Mouse (Mus musculus) heart, embryonic 12.5 days (tissue): ENCODE results near the gene Cirbp. TPM values are rescaled to one million over a fixed set of nuclear protein-coding genes. Genes with fewer than 3 reads are reported as not detected.
A peak's percentile ranks its signal among the peaks of the same experiment; 100 is the strongest.
"Not testable (repeated sequence)": the region's sequence is repeated elsewhere in the genome, so short reads cannot be mapped to it uniquely, and the experiment has no call there.

Experiments used
- ATAC-seq: fragments of 200-750 bp; cut with Nextera tagmentation; 2 replicates; pipeline ENCODE4 v1.8.0; 2017; ENCODE audit warnings: moderate TSS enrichment, moderate library complexity; ENCODE audit not compliant: insufficient number of reproducible peaks, low FRiP score
- H3K27ac ChIP-seq: fragments of 300-500 bp; sonication (generic); 2 replicates; pipeline ENCODE4 v1.5.1; 2016; ENCODE audit warnings: mild to moderate bottlenecking, moderate library complexity; ENCODE audit not compliant: poor library complexity, severe bottlenecking
- H3K27me3 ChIP-seq: fragments of 300-500 bp; sonication (generic); replicated peaks from 2 replicates; pipeline ENCODE4 v1.6.1; 2016; ENCODE audit warnings: mild to moderate bottlenecking, moderate library complexity
- H3K36me3 ChIP-seq: fragments of 300-500 bp; sonication (generic); 2 replicates; pipeline ENCODE4 v1.6.1; 2016; ENCODE audit warnings: mild to moderate bottlenecking, moderate library complexity
- H3K4me1 ChIP-seq: fragments of 300-500 bp; sonication (generic); replicated peaks from 2 replicates; pipeline ENCODE4 v1.6.1; 2016; ENCODE audit warnings: mild to moderate bottlenecking
- H3K4me2 ChIP-seq: fragments of 300-500 bp; sonication (generic); 2 replicates; pipeline ENCODE4 v1.6.1; 2016; ENCODE audit warnings: mild to moderate bottlenecking, moderate library complexity
- H3K4me3 ChIP-seq: fragments of 300-500 bp; sonication (generic); 2 replicates; pipeline ENCODE4 v1.5.1; 2016; ENCODE audit warnings: mild to moderate bottlenecking
- H3K9ac ChIP-seq: fragments of 300-500 bp; sonication (generic); 2 replicates; pipeline ENCODE4 v1.6.1; 2016; ENCODE audit warnings: mild to moderate bottlenecking, moderate library complexity
- H3K9me3 ChIP-seq: fragments of 300-500 bp; sonication (generic); replicated peaks from 2 replicates; pipeline ENCODE4 v1.6.1; 2016; ENCODE audit warnings: mild to moderate bottlenecking, moderate library complexity
- WGBS: fragments of 180-500 bp; shearing (Covaris S2); methylation state at CpG from one replicate; pipeline ENCODE4 v1.1.7; 2016; 5-methylcytosine and 5-hydroxymethylcytosine counted together
- polyA plus RNA-seq: library from polyadenylated mRNA; unstranded; fragments of >200 nt; fragmentation: Nextera tagmentation; extraction: Ambion mirVana; gene quantifications from 2 replicates; pipeline ENCODE4 v1.2.1, GENCODE M21; 2016

The Cirbp gene
- polyA plus RNA-seq, 1 experiment from 2014 or later: 110 TPM

DNA sequence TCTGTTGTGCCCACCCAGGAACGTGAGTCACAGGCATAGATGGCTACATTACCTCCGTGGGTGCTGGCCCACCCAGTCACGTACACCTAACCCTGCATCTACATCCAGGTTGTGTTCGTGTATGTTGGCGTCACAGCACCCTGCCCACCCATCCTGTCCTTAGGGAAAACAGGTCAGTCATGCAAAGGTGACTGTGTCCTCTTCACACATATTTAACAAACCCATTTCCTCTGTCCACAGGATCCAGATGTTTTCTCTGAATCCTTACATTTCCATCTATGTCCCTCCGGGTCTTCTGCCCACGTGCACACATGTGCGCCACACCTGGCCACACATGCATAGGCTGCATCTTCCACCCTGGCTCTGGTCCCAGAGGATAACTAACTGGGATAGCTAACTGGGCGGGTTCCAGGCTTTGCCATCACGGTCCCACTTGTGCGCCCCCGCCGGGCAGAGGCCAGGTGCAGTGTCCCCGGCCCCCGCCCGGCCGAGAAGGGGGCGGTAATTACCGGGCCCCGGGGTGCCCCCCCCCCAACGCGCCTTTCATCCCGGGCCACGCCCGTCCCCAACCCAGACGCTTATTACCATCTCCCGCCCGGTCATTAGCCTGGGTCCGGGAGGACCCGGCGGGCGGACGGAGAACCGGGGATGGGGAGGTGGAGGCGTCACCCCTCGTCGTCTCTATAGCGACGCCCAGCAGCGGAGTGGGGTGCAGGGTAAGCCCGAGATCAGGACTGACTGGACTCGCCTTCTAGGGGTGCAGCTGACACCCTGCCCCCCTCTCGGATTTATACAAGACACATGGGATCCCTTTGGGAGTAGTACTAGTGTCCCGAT, 1.4 kb upstream of the Cirbp start:
- H3K4me1 ChIP-seq: peaks cover 79% of the 10 kb centered on the region
- peak overlapping the region; percentile 97 for H3K27ac ChIP-seq
- peak overlapping the region; percentile 75 for H3K4me2 ChIP-seq
- no peak for ATAC-seq
- no peaks in the 10 kb centered on the region for H3K9me3 ChIP-seq
- H3K27me3 ChIP-seq: no peaks in the 10 kb centered on the region
- H3K36me3 ChIP-seq: no peaks in the 10 kb centered on the region; the same call in 1 of the 2 replicates
- WGBS: 8% methylated on average over 44 of the region's 44 CpGs
- H3K9ac ChIP-seq: peak overlapping the region; percentile 62
- H3K4me3 ChIP-seq: peak overlapping the region; percentile 38

DNA sequence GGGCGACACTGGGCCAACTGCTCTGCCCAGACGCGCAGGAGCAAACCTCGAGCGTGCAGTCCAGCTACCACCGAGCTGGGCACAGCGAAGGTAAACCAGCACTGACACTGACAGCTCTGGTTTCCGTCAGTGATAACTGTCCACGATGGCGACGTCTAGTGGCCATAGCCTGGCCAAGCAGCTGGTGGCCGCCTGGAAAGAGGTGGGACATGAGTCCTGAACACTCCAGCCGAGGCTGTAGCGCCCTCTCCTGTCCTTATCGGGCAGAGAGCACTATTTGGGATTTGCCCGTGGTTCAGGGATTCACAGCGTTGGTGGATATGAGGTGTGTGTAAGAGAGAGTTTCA, 814 bp upstream of the Cirbp start:
- Histone ChIP-seq H3K4me3 (peak overlapping the region; percentile 38), H3K9ac (peak overlapping the region; percentile 62), H3K27ac (peak overlapping the region; percentile 97), H3K27me3 (no peaks in the 10 kb centered on the region), H3K36me3 (peaks cover 4% of the 10 kb centered on the region), H3K4me1 (peaks cover 81% of the 10 kb centered on the region), H3K9me3 (no peaks in the 10 kb centered on the region), H3K4me2 (peak overlapping the region; percentile 75)
- WGBS: 0% methylated on average over 17 of the region's 17 CpGs
- ATAC-seq: peak; percentile 30

DNA sequence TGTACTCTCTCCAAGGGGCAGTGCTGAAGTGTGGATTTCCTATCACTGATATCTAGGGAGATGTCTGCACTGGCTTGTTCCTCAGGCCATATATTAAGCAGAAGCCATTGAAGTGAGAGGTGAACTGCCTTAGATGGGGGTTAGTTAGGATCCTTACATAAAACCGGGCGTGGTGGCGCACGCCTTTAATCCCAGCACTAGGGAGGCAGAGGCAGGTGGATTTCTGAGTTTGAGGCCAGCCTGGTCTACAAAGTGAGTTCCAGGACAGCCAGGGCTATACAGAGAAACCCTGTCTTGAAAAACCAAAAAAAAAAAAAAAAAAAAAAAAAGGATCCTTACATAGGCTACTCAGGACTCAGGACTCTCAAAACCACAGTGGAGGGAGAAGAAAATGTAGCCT, 351 bp downstream of the Cirbp start:
- not testable (repeated sequence) for H3K4me3 ChIP-seq, ATAC-seq, H3K27me3 ChIP-seq, H3K9me3 ChIP-seq
- 77% methylated on average over 4 of the region's 4 CpGs for WGBS
- Histone ChIP-seq H3K27ac (peak overlapping the region; percentile 100), H3K9ac (peak overlapping the region; percentile 51), H3K4me1 (peaks cover 76% of the 10 kb centered on the region), H3K36me3 (peaks cover 15% of the 10 kb centered on the region), H3K4me2 (peak overlapping the region; percentile 75)

DNA sequence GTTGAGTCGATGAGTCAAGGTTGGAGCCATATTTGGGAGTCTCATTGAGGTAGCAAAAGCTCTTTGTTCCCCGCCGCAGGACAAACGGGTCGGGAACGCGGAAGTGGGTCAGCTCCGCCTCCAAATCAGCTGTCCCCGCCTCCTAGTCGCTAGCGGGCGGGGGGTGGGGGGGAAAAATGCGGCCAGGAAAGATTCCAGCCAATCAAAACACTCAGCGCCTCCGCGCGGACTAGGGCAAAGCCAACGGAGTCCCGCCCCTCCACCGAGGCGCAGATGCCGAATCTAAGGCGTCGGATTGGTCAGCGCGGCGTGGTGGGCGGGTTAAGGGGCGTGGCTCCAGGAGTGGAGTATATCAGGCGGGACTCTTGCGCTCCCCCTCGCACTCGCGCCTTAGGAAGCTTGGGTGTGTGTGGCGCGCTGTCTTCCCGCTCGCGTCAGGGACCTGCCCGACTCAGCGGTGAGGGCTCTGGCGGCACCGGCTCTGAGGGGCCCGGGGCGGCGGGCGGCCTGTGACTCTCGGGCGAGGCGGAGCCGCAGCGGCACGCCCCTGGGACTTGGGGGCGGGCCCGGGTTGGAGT, 1.8 kb downstream of the Cirbp start:
- H3K9ac ChIP-seq: peak overlapping the region; percentile 99
- WGBS: under 1% methylated on average over 55 of the region's 55 CpGs
- peak overlapping the region; percentile 75 for H3K4me2 ChIP-seq
- H3K4me1 ChIP-seq: peaks cover 76% of the 10 kb centered on the region
- no peaks in the 10 kb centered on the region for H3K27me3 ChIP-seq
- H3K9me3 ChIP-seq: no peaks in the 10 kb centered on the region
- peak overlapping the region; percentile 97 for H3K4me3 ChIP-seq
- peak; percentile 92 for ATAC-seq
- peaks cover 28% of the 10 kb centered on the region for H3K36me3 ChIP-seq
- H3K27ac ChIP-seq: peak overlapping the region; percentile 100

DNA sequence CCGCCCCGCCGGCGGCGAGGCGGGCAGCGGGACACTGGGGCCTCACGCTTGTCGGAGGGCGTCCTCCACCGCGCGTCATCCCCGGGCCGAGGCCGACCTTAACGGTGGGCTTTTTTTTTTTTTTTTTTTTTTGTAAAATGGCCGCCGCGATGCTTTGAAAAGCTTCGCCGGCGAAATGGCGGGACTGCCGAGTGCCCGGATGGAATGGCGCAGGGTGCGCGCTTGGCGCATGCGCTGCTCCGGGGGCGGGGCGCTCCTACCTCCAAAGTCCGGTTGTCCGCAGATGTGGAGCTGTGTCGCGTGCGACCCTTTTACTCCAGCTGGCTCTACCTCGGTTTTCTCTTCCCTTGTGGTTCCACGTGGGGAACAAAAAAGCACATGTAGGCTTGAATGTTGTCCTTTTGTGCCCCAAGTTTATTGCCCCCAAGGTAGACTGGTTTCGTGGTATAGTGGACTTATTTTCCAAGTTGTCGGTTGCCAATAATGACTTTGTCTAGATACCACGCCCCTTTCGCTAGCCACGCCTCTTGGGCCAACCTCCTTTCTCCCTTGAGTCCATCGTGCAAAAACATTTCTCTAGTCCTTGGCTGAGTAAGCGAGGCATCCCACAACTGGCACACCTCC, 2.4 kb downstream of the Cirbp start:
- H3K4me2 ChIP-seq: peak overlapping the region; percentile 75
- peak overlapping the region; percentile 100 for H3K27ac ChIP-seq
- peak overlapping the region; percentile 97 for H3K4me3 ChIP-seq
- H3K9me3 ChIP-seq: no peaks in the 10 kb centered on the region
- peaks cover 72% of the 10 kb centered on the region for H3K4me1 ChIP-seq
- peak; percentile 67 for ATAC-seq
- peak overlapping the region; percentile 99 for H3K9ac ChIP-seq
- under 1% methylated on average over 47 of the region's 48 CpGs for WGBS
- H3K27me3 ChIP-seq: no peaks in the 10 kb centered on the region
- H3K36me3 ChIP-seq: peaks cover 28% of the 10 kb centered on the region

DNA sequence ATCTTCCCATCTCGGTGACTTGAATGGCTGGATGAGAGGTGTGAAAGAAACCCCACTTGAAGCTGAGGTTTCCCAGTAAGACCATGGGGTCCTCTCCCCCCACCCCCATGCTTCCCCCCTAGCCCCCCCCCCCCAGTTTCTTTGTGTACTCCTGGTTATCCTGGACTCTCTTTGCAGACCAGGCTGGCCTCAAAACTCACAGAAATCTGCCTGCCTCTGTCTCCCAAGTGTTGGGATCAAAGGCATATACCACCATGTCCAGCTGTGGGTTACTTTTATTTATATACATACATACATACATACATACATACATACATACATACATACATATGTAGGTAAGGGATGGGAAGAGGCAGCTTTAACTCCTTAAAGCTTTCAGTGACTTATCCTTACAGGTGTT, 3.3 kb downstream of the Cirbp start:
- Histone ChIP-seq H3K27ac (peak overlapping the region; percentile 100), H3K4me2 (peak overlapping the region; percentile 75), H3K27me3 (no peaks in the 10 kb centered on the region), H3K4me3 (peak overlapping the region; percentile 97), H3K9me3 (no peaks in the 10 kb centered on the region), H3K36me3 (peaks cover 28% of the 10 kb centered on the region), H3K9ac (peak overlapping the region; percentile 99), H3K4me1 (peaks cover 63% of the 10 kb centered on the region)
- ATAC-seq: no peak
- WGBS: 67% methylated on average over 1 of the region's 1 CpGs

DNA sequence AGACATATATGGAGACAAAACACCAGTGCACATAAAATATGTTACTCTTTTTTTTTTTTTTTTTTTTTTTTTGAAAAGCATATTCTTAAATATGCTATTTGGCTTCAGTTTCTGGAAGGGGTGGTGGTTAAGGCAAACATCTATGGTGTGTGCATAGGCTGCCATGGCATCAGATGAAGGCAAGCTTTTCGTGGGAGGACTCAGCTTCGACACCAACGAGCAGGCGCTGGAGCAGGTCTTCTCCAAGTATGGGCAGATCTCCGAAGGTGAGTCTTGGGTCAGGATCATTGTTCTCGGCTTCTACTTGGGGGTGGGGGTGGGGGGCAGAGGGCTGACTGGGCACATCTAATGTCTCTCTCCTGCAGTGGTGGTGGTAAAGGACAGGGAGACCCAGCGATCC, 3.9 kb downstream of the Cirbp start:
- peaks cover 57% of the 10 kb centered on the region for H3K4me1 ChIP-seq
- ATAC-seq: no peak
- H3K27ac ChIP-seq: peak overlapping the region; percentile 21; the same call in 1 of the 2 replicates

DNA sequence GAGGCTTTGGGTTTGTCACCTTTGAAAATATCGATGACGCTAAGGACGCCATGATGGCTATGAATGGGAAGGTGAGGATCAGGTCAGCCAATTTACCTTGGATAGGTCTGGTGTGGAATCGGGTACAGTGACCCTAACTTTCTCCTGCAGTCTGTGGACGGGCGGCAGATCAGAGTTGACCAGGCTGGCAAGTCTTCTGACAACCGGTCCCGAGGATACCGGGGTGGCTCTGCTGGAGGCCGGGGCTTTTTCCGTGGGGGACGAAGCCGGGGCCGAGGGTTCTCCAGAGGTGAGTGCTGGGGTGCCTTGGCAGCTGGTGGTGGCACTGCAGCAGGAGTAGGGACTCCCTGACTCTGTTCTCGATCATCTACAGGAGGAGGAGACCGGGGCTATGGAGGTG, 4.3 kb downstream of the Cirbp start:
- Histone ChIP-seq H3K36me3 (peaks cover 28% of the 10 kb centered on the region), H3K4me1 (peaks cover 59% of the 10 kb centered on the region), H3K27ac (peak overlapping the region; percentile 21; the same call in 1 of the 2 replicates), H3K9ac (peak overlapping the region; percentile 19; the same call in 1 of the 2 replicates), H3K4me3 (no peak overlapping the region), H3K4me2 (no peak overlapping the region), H3K27me3 (no peaks in the 10 kb centered on the region), H3K9me3 (no peaks in the 10 kb centered on the region)
- 97% methylated on average over 16 of the region's 16 CpGs for WGBS
- ATAC-seq: no peak

More for the DNA sequence above, 3.9 kb downstream of the Cirbp start:
- Histone ChIP-seq H3K4me2 (no peak overlapping the region), H3K9me3 (no peaks in the 10 kb centered on the region), H3K36me3 (peaks cover 28% of the 10 kb centered on the region), H3K27me3 (no peaks in the 10 kb centered on the region), H3K4me3 (no peak overlapping the region), H3K9ac (no peak overlapping the region)
- 91% methylated on average over 7 of the region's 7 CpGs for WGBS

DNA sequence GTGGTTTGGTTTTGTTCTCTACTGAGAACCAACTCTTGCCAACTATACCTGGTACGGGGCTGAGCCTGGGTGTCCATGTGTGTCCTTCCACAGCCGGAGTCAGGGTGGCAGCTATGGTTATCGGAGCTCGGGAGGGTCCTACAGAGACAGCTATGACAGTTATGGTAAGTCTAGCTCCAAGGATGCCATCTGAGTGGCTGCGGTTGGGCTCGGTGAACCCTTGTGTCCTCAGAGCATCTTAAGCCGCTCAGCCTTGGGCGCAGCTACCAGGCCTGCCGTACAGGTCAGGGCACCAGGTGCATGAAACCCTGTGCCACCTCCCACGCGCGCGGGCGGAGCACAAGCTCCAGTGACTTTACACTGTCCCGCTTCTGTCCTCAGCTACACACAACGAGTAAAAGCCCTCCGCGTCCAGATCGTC, 4.8 kb downstream of the Cirbp start:
- Histone ChIP-seq H3K9me3 (no peaks in the 10 kb centered on the region), H3K36me3 (peaks cover 28% of the 10 kb centered on the region), H3K4me1 (peaks cover 56% of the 10 kb centered on the region), H3K4me3 (no peak overlapping the region), H3K27me3 (no peaks in the 10 kb centered on the region), H3K9ac (peak overlapping the region; percentile 19; the same call in 1 of the 2 replicates), H3K27ac (no peak overlapping the region), H3K4me2 (no peak overlapping the region)
- ATAC-seq: no peak
- 95% methylated on average over 19 of the region's 19 CpGs for WGBS

DNA sequence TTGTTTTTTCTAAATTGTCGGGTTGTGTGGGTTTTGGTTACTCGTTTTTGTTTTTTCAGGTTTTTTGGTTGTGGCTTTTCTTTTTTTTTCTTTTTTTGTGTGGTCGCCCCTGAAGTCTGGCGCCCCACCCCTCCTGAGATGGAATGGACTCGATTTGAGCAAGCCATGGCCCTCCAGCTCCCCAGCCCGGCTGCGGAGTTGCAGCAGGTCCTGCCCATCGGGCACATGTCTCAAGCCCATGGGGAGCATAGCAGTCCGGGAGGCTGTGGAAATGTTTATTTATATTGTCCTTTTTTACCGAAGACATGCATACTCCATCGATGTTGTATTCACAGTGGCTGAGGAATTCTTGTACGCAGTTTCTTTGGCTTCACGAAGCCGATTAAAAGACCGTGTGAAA, 5.5 kb downstream of the Cirbp start:
- WGBS: 89% methylated on average over 15 of the region's 15 CpGs
- peaks cover 52% of the 10 kb centered on the region for H3K4me1 ChIP-seq
- ATAC-seq: no peak
- H3K27ac ChIP-seq: no peak overlapping the region
- H3K4me3 ChIP-seq: no peak overlapping the region
- no peaks in the 10 kb centered on the region for H3K9me3 ChIP-seq
- H3K36me3 ChIP-seq: peaks cover 28% of the 10 kb centered on the region
- no peak overlapping the region for H3K4me2 ChIP-seq
- H3K27me3 ChIP-seq: no peaks in the 10 kb centered on the region
- no peak overlapping the region for H3K9ac ChIP-seq
